Mouse (Mus musculus) embryonic fibroblast, embryonic 13.5 days (primary cell): ENCODE measurements around the gene Mphosph9.

ENCODE experiments used
- CTCF ChIP-seq: IDR thresholded peaks from 2 replicates; pipeline ENCODE4 v1.5.1; 2011; ENCODE audit warnings: mild to moderate bottlenecking, control low read depth, low read length, moderate library complexity, borderline replicate concordance; ENCODE audit not compliant: insufficient read depth
- POLR2A ChIP-seq: IDR thresholded peaks from 2 replicates; pipeline ENCODE4 v1.6.1; 2011; ENCODE audit warnings: low read depth, mild to moderate bottlenecking, control low read depth, low read length, moderate library complexity

DNA sequence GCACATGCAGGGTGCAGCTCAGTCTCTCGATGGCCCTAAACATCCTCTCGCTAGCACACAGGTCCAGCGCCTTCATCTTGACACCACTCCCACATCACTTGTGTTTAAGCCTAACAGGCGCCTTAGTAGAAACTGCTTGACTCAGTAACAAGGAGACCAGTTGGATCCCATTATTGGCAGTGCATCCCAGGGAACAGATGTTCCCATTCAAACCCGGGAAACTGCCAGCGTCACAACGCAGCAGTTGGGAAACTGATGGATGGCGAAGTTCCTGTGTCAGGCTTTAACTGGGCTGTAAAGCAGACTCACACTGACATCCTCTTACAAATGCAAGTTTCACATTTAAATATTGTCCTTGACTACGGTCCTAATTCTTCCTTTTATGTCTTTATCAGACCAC is 10.1 kb upstream of the Mphosph9 start:
- TF ChIP-seq CTCF (no peak), POLR2A (no peak)
